Mouse (Mus musculus) adrenal gland (tissue): ENCODE measurements around the gene Prkaa2.

Experiments
- intact Hi-C: fragments of 180-260 bp; cut with DNase I; formaldehyde crosslinking; loops from one replicate; pipeline ENCODE4 v1.15.1; 2025

Prkaa2 gene

DNA sequence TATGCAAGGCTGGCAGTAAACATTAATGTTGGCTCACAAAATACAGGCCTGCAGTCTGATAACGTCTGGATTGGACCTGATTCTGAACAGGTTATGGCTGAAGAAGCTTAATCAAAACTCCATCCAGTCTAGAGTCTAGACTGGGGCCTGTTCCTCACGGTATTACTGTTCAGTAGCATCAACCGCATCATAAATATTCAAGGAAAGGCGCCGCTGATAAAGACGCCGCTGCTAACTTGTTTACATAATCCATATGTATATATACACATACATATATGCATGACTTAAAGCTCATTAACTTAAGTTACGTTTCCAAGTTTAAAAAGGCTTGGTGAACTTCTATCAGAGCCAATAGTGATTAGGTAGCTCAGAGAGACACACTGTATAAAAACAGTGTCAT is 78.6 kb downstream of the Prkaa2 start:
- intact Hi-C loops = no loop called here

DNA sequence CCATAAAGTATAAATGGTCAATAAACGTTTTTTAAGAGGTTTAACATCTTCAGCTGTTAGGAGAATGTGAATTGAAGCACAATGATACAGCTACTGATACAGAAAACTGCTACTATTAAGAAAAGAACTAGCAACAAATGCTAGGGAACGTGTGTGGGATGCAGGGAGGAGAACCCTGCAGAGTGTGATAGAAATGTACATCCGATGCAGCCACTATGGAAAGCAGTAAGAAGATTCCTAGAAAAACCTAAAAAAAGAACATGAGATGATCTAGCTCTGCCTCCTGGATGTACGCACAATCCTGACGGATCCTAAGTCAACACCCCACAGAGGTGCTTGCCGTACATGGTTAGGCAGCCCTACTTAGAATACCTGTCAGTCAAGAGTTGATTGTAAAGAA is 82.4 kb downstream of the Prkaa2 start:
- intact Hi-C loops = no loop called here

- intact Hi-C loops = loop anchor here (5.0 kb wide), 1 partner anchor 1381 kb away; no protein-coding TSS in a partner anchor
Observed at GRCm38 (mm10) chr4:105016006-105016613, 93.6 kb downstream of the Prkaa2 start.

DNA sequence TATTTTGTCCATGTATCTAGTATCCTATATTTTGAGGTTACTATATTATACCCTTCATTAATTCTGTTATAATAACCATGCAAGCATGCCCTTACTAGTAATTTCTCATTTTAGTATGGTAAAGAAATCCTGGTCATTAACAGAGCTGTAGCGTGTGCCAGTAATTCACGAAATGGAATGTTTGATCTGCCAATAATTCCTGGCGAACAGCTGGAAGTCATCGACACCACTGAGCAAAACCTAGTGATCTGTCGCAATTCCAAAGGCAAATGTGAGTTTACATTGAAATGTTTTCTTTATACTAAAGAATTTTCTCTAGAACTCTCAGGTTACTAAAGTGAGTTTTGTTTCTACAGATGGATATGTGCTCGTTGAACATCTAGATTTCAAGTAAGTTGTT is 94.2 kb downstream of the Prkaa2 start:
- intact Hi-C loops = loop anchor here (5.0 kb wide), 1 partner anchor 1382 kb away; no protein-coding TSS in a partner anchor

GRCm38 (mm10) chr4:105013718-105014117 is 96.0 kb downstream of the Prkaa2 start:
- intact Hi-C loops = no loop called here

DNA sequence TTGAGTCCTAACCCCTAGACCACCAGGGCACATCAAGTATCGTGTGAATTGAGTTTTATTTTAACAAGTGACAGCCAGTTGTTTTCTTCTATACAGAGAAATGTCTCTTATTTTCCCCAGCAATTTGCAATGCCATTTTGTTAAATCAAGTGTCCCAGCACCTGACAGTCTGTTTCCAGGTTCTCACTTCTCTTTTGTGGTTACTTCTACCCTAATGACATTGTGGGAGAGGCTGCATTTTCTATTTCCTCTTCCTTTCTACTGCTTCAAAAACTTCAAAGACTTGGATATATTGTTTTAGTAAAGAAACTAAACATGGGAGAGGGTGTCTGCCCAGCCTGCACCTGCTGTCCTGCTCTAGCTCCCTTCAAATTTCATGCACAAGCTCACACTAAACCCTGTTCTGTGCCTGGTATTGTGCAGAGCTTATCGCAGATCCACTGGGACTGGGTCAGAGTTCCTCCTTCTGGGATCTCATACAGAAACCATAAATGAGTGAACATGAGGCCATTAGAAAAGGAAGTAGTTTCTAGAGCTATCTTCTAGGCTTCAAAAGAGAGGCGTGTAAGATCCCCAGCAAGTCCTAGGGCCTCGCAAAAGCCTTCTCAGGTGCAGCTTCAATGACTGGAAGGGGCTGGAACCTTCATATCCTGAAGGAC is 102.2 kb downstream of the Prkaa2 start:
- intact Hi-C loops = no loop called here

DNA sequence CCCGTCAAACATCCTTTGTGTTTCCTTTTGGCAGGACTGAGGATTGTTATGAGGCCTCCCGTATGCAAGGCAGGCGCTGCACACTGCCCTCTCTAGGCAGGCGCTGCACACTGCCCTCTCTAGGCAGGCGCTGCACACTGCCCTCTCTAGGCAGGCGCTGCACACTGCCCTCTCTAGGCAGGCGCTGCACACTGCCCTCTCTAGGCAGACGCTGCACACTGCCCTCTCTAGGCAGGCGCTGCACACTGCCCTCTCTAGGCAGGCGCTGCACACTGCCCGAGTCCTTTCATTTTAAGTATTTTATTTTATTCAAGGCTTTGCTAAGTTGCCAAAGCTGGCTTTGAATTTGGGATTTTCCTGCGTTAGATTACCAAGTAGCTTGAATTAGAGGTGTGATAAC is 105.0 kb downstream of the Prkaa2 start:
- intact Hi-C loops = loop anchor here (5.0 kb wide), 1 partner anchor 92 kb away; the partner anchor contains the start of gene Fyb2

DNA sequence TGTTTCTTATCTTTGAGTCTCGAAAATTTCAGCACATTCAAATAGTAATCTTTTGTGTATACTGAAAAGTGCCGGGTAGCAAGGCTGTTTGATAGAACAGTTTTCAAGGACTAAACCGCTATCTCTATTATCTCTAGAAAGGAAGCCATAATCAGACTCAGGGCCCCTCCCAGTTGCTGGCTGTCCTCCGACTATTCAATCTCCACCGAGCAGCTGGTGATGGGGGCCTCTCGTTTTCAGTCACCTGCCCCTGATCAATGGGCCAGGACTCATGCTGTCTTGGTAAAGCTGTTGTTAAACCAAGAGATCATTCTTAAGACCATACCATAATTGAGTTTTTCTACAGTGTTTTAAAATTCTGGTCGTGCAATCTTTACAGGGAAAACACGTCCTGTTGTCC is 105.6 kb downstream of the Prkaa2 start:
- intact Hi-C loops = loop anchor here (5.0 kb wide), 1 partner anchor 92 kb away; the partner anchor contains the start of gene Fyb2

DNA sequence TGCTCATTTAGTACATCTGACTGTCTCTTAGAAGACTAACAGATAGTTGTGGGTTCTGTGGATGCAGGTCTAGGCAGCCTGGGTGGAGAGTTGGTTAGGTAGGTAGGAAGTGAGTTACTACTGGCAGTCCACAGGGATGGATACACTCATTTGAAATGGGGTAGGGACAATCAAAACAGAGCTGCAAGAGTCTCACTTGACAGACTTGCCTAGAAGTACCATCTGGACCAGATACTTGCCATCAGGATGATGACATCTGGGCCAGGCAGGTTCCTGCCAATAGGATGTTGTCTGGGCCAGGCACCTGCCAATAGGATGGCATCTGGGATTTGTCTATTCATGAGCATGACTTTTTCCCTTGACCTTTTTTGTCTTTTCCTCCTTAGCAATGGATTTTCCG is 108.0 kb downstream of the Prkaa2 start:
- intact Hi-C loops = loop anchor here (5.0 kb wide), 1 partner anchor 89 kb away; the partner anchor contains the start of gene Fyb2

GRCm38 (mm10) chr4:104999702-105000101 is 110.0 kb downstream of the Prkaa2 start:
- intact Hi-C loops = loop anchor here (5.0 kb wide), 1 partner anchor 87 kb away; the partner anchor contains the start of gene Fyb2

GRCm38 (mm10) chr4:104993140-104993874 is 116.4 kb downstream of the Prkaa2 start:
- intact Hi-C loops = no loop called here

GRCm38 (mm10) chr4:104992271-104992670 is 117.4 kb downstream of the Prkaa2 start:
- intact Hi-C loops = no loop called here

DNA sequence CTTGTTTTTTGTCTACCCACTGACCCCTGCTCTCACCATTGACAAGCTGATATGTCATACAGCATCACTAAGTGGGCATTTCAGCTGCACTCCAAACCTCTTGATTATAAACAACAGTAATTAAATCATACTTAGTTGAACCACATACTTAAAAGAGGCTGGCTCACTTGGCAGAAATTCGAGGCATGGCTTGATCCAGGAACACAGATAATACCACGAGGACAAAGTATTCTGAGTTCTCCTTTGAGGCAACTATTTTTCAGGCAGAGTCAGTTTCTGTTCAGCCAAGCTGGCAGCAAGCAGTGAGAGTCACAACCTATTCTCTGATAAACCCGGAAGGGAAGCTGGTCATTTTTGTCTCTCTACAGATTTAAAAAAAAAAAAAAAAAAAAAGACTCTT is 119.0 kb downstream of the Prkaa2 start:
- intact Hi-C loops = no loop called here

GRCm38 (mm10) chr4:104990016-104990415 is 119.7 kb downstream of the Prkaa2 start:
- intact Hi-C loops = no loop called here

GRCm38 (mm10) chr4:104988709-104989108 is 121.0 kb downstream of the Prkaa2 start:
- intact Hi-C loops = no loop called here

GRCm38 (mm10) chr4:104988102-104988501 is 121.6 kb downstream of the Prkaa2 start:
- intact Hi-C loops = no loop called here

- intact Hi-C loops = no loop called here
Observed at GRCm38 (mm10) chr4:104987631-104988030, 122.1 kb downstream of the Prkaa2 start.

DNA sequence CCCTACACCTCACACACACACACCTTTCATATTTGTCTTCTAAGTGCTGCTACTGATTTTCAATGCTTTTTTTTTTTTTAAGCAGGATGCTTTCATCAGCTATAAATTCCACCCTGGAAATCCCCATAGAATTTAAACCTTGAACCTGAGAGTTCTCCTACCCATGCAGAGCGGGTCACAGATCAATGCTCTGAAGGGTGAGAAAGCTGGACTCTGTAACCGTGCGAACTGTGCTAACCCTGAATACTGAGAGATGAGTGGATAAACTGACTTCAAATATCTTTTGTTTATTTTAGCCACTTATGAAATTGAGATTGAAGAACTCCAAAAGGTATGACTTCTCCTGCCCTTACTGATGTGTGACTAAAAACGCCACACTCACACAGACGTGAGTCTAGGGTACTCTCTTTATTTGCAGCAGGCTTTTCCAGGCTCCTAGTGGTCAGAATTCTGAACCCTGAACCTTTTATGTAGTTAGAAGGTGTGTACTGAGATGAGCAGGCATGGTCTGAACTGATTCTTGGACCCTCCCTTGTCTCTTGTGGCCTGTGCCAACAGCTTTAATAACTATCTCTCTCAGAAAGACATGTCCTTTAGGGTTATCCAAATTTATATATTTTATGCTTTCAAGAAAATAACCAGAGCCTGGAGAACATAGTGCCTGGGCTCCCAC is 123.6 kb downstream of the Prkaa2 start:
- intact Hi-C loops = no loop called here
